Mouse (Mus musculus) cortical plate, adult 2 months (tissue): Measurements from ENCODE around the gene Nrxn1.

Experiments used
- CTCF ChIP-seq: fragments of 200-500 bp; IDR thresholded peaks from 2 replicates; pipeline ENCODE4 v1.5.1; 2011; ENCODE audit warnings: mild to moderate bottlenecking, control low read depth, low read length; ENCODE audit not compliant: insufficient read depth; ENCODE audit errors: extremely low read depth
- POLR2A ChIP-seq: fragments of 200-500 bp; IDR thresholded peaks from 2 replicates; pipeline ENCODE4 v1.6.1; 2011; ENCODE audit warnings: mild to moderate bottlenecking, low read length, control low read depth; ENCODE audit not compliant: insufficient read depth; ENCODE audit errors: extremely low read depth

GRCm38 (mm10) chr17:90807199-90807598 lies 285.7 kb downstream of the Nrxn1 start:
- no peak for TF ChIP-seq CTCF
- TF ChIP-seq POLR2A, result no peak
